Mouse (Mus musculus) kidney, postnatal 25 days (tissue): ENCODE results near the gene Mylk.
A peak's percentile ranks its signal among the peaks of the same experiment; 100 is the strongest.
"Not testable (repeated sequence)": the region's sequence is repeated elsewhere in the genome, so short reads cannot be mapped to it uniquely, and the experiment has no call there.

ENCODE experiments used
- DNase-seq, 2 experiments: peaks; one replicate each; pipeline ENCODE4 v3.0.0; 2021; ENCODE audit warnings: mixed read lengths in 2 of 2

Mylk gene

DNA sequence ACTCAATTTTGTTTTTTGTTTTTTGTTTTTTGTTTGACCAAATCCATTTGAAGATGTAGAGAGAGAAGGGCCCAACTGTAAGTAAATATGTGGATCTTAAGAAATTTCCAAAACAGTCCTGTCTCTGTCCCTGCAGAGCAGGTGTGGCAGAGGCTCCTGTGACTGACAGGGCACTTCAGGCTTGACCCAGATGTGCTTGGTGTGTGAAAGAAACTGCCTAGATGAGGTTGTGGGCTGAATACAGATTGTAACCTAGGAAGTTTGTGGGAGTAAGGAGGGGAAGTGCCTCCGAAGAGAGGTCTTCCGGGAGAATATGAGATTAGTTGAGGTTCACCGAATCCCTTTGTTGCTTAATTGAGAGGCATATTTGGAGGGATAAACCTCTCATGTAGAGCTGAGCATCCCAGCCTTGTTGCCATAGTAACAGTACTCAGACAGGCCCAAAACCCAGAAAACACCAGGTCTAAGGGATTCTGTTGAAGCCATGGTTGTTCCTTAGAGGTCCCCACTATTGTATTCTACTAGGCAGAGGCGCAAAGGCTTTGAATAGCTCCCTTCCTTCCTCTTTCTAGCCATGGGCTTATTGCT, 27.5 kb downstream of the Mylk start:
- no peak for DNase-seq

DNA sequence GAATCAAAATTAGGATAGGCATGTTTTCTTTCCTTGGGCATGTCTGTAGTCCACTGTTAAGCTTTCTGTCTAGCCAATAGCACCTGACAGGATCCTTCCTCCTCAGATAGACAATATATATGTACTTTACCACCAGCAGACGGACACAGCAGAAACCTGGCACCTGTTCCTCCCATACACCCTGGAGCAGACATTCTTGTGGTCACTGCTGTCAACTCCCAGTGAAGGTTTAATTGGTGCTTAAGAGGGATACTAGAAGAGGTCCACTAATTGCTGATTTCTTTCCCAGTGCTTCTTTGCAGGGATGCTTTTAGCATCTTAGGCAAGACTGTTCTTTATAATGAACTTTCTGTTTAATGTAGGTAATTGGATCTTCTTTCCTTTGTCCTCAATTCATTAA, 37.4 kb downstream of the Mylk start:
- DNase-seq, result no peak

DNA sequence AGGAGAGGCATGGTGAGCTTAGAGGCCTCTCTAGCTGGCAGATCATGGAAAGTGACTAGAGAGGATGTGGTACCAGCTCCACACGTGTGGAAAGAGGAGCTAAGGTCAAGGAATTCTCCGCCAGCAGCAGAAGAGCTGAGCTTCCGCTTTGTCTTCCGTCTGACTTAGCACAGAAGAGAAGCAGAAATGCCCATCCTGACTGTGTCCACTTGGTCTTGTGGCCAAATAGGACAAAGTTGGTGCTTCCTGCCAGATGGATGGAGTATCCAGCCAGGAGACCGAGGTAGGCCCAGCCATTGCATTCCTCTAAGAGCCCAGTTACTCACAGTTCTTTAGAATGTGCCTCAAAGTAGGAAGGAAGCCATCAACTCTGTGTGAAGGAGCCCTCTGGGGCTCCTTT, 38.5 kb downstream of the Mylk start:
- no peak for DNase-seq

DNA sequence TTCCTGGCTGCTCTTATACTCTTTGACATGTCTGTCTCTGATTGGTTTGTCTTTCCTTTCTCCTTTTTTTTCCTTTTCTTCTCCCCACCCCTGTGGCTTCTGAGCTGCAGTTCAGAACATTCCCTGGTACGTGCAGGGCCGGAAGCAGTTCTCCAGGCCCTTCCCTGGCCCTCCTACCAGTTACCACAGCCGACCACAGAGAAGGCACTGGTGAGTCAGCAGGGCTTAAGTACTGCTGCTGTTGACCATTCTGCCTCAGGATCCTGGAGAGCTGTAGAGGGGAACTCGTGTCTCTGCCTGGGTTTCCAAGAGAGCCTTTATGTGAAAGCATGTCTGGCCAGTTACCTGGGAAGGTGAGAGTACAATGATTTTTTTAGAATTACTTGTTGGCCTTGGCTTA, 39.7 kb downstream of the Mylk start:
- no peak for DNase-seq

DNA sequence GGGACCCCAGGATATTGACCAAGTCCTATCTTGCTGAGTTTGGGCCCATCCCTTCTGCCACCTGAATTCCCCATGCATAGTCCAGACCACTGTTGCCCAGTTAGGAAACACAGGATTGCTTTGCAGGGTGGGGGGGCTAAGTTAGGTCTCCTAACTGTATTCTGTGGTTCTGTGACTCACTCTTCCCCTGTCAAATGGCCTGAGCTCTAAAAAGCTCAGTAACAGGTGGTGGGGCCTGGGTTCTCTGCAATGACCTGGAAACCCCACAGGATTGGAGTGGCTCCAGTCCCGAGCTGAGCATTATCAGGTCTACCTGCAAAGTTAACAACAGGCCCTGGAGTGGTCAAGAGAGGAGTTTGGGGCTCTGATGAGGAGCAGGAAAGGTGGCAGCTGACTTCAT, 47.5 kb downstream of the Mylk start:
- no peak for DNase-seq

DNA sequence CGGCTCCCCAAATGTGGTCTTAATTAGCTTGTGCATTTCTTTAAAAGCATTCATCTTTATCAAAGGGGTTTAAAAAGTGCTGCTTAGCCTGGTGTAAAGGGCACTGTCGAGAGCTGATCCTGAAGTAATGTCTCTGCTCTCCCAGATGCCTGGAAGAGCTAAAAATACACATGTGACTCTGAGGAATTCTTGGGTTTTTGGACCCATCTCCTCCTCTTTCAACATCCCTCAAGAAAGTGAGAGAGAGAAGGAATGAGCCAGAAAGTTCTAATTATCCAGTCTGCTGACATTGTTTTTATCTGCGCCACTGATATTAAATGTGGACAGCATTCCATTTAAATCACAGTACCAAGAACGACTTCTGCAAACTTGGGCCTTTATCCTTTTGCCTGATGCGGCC, 48.0 kb downstream of the Mylk start:
- DNase-seq, result no peak

DNA sequence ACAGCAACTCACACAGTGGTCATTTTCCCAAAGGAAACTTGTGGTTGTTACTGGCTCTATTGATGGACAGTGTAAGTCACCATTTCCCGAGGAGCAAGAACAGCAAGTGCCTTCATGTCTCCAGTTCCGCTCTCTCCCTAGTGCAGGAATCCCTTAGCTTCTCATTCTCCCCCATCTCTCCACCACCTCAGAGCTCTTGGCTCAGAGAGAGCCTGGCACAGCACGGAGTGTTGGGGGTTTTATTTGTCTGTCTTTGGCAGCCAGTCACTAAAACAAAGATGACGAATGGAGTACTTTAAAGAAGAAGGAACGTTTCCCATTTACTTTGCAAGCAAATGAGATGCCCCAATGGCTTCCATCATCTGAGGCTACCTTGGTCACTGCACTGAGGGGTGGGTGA, 56.2 kb downstream of the Mylk start:
- no peak for DNase-seq

DNA sequence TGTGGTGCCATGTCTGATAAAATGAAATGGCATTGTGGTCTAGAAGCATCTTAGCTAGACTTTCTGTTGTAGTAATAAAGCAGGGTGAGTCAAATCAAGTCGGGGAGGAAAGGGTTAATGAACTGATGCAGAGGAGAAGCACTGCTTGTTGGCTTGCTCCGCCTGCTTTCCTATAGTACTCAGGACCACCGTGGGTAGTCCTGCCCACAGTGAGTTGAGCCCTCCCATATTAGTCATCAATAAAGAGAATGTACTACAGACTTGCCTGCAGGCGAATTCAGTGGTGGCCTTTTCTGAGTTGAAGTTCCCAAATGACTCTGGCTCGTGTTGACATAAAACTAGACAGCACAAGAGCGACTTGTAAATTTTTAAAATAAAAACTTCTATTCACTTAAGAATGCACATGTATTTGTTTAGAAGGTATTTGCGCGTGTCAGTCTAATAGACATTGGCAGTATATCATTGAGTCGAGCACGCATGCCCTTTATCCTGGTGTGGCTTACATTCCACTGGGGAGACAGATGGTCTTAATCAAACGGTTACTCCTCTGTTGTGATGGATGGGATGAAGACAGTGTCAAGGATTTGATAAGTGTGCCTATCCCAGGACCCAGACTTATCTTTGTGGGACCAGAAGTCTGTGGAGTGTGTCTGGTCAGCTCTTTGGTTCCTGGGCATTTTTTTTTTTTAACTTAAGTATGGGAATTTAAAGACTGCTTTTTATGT, 59.4 kb downstream of the Mylk start:
- DNase-seq, result no peak

DNA sequence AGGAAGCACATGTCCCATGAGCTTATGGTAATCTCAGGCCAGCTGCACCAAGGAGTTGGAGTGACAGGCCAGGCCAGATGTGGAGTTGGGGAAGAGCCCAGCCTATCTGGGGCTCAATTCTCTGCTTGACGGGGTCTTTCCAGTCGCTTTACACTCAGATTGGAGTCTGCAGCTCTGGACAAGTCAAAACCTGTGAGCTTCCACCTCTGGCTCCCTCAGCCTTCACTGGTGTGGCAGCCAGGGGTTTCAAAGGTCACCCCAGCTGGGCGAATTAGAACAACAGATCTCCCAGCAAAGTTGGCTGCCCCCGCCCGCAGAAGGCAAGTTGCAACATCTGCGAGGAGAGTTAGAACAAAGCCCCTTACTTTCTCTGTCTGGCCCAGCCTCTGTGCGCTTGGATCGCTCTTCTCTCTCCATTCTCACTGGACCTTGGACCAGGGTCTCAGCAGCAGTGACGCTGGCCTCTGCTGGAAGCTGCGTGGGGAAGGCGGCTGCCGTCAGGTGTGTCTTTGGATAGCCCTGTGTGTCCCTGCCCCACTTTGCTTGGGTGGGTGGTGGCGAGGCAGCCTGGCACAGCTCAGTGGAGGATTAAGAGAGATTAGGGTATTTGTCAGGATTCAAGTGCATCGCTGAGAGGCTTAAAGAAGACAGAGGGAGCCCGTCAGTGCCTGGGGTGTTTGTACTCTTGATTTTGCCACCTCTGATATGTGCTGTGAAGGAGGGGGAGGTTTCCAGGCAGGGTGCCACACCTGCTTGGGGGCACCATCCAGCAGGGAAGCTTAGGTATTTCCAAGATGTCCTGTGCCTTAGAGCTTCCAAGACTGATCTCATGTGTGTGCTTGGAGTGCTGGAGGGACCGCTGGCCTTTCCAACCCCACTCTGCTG, 62.1 kb downstream of the Mylk start:
- DNase-seq, result peak; percentile 62 to 77

DNA sequence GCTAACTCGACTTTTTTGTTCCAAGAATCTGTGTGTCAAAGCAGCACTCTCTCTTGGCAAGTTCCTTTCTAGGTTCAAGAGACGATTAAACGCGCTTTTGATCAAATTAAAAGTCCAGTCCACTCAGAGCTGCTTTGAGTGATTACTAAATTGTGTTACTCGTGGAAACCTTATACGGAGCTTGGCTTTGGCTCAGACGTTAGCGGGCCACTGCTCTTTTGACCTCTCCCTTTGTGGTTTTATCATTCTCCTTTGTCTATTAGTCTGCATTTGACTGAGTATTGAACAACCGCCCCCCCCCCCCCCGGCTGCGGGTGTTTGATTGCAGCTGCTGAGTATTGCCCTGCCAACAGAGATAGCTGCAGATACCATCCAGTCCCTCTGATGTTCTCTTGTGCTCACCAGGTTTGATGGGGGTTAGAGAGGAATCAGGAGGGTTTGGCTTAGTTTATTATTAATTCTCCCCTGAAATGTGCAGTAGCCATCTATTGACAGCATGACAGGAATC, 62.8 kb downstream of the Mylk start:
- DNase-seq, result no peak

DNA sequence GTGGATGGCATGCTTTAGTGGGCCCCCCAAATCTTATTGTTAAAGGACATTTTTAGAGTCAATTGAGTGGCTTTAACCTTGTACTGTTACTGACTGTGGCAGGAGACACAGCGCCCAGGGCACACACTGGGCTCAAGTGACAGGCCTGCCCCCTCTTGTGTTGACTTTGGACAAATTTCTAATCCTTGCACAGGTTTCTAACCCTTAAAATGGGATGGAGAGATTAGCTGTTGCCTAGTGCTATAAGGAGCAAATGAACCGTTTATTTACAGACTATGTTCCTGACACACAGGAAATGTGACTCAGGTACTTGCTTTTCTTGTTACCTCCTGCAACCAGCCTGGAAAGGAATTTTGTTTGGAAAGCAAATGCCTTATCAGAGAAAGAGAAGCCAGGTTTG, 67.2 kb downstream of the Mylk start:
- no peak for DNase-seq

DNA sequence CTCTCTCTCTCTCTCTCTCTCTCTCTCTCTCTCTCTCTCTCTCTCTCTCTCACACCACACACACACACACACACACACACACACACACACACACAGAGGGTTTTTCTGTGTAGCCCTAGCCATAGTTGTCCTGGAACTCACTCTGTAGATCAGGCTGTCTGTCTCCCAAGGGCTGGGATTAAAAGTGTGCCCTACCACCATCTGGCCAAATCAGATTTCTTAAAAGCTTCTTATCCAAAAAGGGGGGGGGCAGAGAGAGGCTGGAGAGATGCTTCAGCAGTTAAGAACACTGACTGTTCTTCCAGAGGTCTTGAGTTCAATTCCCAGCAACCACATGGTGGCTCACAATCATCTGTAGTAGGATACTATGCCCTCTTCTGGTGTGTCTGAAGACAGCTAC, 68.2 kb downstream of the Mylk start:
- not testable (repeated sequence) for DNase-seq

DNA sequence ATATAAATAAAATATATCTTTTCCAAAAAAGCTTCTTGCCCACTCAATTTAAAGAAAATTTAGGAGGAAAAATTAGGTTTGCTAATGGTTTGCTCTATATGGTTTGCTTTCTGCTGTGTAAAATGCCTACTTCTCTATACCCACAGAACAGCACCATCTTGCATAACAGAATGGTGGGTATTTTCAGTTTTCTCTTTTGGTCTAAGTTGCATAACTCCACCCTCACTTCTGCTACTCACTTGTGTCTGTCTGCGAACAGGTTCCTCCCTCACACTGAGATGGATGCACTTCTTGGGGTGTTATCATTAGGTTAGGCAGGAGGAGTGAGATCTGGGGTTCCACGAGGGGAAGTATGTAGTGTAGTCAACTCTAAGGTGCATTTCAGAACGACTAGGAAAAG, 68.6 kb downstream of the Mylk start:
- no peak for DNase-seq

DNA sequence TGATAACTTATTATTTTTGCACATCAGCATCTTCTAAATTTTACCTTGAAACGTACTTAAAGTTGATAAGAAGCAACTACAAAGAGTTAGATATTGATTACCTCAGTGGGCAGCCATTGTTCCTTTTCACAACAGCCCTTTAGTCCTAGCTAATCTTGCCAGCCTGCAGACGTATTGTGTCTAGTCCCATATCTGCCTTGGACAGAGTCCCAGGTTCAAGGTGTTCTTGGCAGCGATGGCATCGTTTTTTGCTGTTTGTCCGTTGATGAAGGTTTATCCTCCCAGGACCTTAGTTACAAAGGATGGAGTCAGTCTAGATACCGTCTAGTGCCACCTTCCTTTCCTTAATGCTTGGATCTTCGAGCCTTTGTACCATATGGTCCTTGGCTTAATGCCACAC, 69.6 kb downstream of the Mylk start:
- DNase-seq, result no peak

DNA sequence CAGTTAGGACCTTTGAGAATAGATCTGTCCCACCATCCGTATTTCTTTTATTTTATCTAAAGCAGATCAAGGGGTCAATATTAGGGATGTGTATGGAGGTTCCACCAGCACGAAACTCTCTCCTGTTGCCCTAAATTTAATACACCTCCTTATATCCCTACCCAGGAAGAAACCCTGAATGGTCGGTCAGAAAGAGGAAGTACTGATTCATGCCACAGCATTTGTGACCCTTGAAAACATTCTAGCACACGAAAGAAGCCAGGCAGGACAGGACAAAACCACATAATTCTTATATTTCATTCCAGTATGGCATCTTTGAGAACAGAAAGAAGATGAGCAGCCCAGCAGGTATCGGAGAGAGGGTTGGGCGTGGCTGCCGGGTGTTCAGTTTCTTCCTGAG, 71.5 kb downstream of the Mylk start:
- no peak for DNase-seq

DNA sequence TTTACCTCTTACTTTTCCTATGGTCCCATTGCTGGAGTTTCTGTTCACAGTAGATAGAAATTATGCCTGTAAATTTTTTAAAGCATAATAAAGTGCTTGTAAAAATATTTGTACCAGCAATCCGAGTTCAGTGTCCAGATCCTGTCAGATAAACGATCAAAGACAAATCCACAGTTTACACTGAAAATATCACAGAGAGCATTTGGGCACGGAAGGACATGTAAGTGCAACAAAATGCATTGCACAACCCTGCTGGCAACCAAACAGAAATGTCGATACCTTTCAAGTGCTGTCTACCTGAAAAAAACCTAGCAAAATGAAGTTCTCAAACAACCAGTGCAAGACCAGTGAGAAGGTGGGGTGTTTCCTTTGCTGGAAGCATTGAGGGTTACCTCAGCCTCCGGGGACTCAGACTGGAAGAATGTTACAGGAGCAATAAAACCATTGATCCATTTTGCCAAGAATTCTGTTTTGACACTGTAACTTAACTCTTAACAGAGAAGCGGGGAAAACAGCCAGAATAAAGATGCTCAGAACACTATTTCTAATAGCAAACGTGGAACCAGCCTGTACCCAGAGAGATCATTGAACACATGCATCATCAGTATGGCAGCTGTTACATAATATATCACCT, 80.2 kb downstream of the Mylk start:
- no peak for DNase-seq

DNA sequence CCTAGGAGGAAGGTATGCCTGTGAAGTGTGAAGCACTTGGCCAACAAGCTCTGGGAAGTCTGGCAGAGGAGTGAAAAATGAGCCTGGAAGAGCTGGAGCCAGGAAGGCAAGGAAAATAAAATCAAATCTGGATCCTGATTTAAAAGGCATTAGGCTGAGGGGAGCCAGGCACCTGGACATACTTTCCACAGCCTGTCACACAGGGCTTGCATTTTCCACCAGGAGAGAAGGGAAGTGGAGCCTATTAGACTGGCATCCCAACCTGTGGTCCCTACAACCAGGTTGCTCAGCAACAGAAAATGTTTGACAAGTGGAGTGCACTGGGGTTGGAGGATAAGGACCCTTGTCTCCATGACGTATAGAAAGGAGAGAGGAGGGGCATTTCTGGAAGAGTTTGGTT, 89.5 kb downstream of the Mylk start:
- no peak for DNase-seq

DNA sequence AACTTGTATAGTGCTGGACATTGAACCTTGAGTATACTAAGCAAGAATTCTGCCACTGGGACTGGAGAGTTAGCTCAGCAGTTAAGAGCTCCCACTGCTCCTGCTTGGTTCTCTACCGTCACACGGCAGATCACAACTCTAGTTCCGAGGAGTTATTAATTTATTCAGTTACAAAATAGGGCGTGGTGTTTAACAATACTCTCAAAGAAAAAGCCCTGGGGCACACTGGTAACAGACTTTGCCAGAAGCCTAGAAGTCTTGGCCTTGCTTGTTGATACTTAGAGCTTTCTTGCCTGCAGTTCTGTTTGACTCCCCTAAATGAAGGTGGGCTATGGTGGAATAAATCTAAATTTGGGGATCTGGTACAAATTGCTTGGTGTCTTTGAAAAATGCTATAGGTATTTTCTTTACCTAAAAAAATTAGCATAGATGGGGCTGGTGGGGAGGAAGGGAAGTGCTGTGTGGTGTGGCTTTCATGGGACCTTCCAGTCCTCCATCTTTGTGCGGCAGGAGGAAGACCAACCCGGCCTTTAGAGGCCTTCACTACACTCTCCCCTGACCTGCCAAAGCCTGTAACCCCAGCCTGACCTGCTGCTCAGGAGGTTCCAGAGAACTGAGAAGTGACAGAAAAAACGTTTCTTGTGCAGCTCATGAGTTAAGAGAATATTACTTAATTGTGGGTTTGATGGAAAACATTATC, 94.1 kb downstream of the Mylk start:
- DNase-seq, result no peak

DNA sequence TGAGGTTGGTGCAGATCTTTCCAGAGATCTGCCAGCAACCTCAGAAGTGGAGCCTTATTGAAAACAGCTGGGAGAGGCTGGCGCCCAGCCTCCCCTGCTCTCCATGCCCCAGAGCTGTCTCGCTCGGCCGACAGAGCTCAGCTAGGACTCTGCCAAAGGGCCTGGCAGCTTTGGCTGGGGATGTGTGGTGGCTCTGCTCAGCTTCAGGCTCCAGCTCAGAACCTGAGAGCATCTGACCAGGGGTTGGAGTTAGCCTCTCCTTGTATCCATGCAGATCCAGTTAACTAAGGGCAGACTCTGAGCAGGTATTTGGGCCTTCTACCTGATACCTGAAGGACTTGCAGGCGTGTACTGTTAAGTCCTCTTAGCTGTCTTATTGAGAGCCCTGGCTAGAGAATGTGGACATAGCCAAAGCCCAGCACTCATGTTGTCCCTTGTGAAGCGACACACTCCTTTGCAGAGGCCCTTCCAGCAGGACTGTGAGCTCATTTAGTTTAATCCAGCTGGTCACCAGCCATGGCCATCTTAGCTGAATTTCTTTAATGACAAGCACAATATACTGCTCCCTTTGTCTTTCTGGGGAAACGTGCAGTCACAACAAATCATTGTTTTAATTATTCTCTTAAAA, 94.8 kb downstream of the Mylk start:
- DNase-seq, result no peak

DNA sequence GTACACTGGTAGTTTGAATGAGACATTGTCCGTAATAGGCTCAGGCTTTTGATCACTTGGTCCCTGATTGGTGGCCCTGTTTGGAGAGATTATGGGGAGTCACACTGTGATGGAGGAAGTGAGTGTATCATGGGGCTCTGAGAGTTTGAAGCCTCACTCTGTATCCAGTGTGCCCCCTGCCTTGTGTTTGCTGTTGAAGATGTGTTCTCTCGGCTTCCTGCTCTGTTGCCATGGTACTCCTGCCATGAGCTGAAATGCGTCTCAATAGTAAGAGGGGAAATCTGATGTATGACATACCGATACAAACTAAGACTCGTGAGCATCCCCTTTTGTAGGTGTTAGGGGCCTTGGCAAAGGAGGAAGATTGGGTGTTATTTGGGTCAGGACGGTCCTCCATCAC, 99.8 kb downstream of the Mylk start:
- DNase-seq, result no peak

DNA sequence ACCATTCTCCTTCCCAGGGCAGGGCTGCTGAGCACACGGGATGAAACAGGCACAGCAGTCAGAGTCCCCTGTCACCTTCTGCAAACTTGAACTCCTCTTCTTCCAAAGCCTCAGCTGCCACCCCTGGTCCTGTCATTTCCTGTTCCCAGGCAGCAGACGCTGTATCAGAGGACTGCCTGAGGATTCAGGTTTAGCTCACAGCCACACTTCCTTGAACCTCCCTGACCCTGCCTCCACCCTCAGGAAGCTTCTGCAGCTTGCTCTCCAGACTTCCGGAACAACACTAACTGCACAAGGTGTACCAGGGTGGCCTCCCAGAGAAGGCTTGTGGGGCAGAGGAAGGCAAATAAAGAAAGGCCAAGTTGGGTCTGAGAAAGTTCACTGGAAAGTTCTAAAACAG, 102.6 kb downstream of the Mylk start:
- peak in 1 of 2 experiments; percentile 52 for DNase-seq

DNA sequence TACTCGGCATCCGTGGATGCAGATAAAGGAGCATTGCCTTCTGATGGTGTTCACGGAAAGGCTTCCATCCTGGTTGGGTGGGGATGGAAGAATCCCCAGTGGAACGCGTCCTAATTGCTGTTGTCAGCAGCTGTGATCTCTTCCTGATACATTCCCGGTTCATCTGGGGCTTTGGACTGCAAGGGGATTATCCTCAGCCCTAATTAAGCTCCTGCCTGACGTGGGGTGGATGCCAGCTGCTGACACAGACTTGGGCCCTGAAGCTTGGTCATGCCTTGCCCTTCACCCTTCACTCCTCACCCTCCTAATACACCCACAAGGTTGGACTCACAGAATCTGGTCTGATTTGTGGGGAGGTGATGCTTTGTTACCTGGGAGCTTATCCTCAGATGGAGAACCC, 109.1 kb downstream of the Mylk start:
- DNase-seq, result peak; percentile 59 to 74
